Mouse (Mus musculus): ENCODE measurements around the gene Gm42906.

The Gm42906 gene

GRCm38 (mm10) chr5:151232576-151233299, 195.2 kb downstream of the Gm42906 start:
- Histone ChIP-seq H3K4me3 (replicated peaks; ENCODE audit: low read length) (peak overlapping the region; percentile 82), H3K27me3 (ENCODE audit: insufficient read depth, low read length) (peaks cover 40% of the 10 kb centered on the region), H3K4me1 (replicated peaks; ENCODE audit: low read depth, low read length) (peaks cover 41% of the 10 kb centered on the region), H3K9me3 (ENCODE audit: low read length) (no peaks in the 10 kb centered on the region), H3K36me3 (ENCODE audit: insufficient read depth, low read length) (no peaks in the 10 kb centered on the region)
- no peak for TF ChIP-seq CTCF (conservative IDR thresholded peaks at IDR 0.05; ENCODE audit: low read length)
- no peak for TF ChIP-seq NANOG (IDR thresholded peaks at IDR 0.05; ENCODE audit: borderline replicate concordance, low read length)
- TF ChIP-seq POU5F1 (IDR thresholded peaks at IDR 0.05; ENCODE audit: borderline replicate concordance, low read length), result no peak

- Histone ChIP-seq H3K9me3 (ENCODE audit: low read length) (no peaks in the 10 kb centered on the region), H3K27me3 (ENCODE audit: insufficient read depth, low read length) (peaks cover 42% of the 10 kb centered on the region), H3K4me3 (replicated peaks; ENCODE audit: low read length) (no peak overlapping the region), H3K36me3 (ENCODE audit: insufficient read depth, low read length) (no peaks in the 10 kb centered on the region), H3K4me1 (replicated peaks; ENCODE audit: low read depth, low read length) (peaks cover 41% of the 10 kb centered on the region)
- TF ChIP-seq CTCF (conservative IDR thresholded peaks at IDR 0.05; ENCODE audit: low read length) (no peak), POU5F1 (IDR thresholded peaks at IDR 0.05; ENCODE audit: borderline replicate concordance, low read length) (no peak), NANOG (IDR thresholded peaks at IDR 0.05; ENCODE audit: borderline replicate concordance, low read length) (no peak)
Observed at GRCm38 (mm10) chr5:151231861-151232260, 196.1 kb downstream of the Gm42906 start.

- Histone ChIP-seq H3K36me3 (ENCODE audit: insufficient read depth, low read length) (no peaks in the 10 kb centered on the region), H3K4me3 (replicated peaks; ENCODE audit: low read length) (no peak overlapping the region), H3K4me1 (replicated peaks; ENCODE audit: low read depth, low read length) (peaks cover 41% of the 10 kb centered on the region), H3K27me3 (ENCODE audit: insufficient read depth, low read length) (peaks cover 42% of the 10 kb centered on the region), H3K9me3 (ENCODE audit: low read length) (no peaks in the 10 kb centered on the region)
- TF ChIP-seq NANOG (IDR thresholded peaks at IDR 0.05; ENCODE audit: borderline replicate concordance, low read length), result no peak
- no peak for TF ChIP-seq CTCF (conservative IDR thresholded peaks at IDR 0.05; ENCODE audit: low read length)
- TF ChIP-seq POU5F1 (IDR thresholded peaks at IDR 0.05; ENCODE audit: borderline replicate concordance, low read length), result no peak
Observed at GRCm38 (mm10) chr5:151231411-151231810, 196.6 kb downstream of the Gm42906 start.

GRCm38 (mm10) chr5:151230427-151230826, 197.5 kb downstream of the Gm42906 start:
- H3K4me3 ChIP-seq (replicated peaks; ENCODE audit: low read length), result no peak overlapping the region
- H3K36me3 ChIP-seq (ENCODE audit: insufficient read depth, low read length), result no peaks in the 10 kb centered on the region
- no peaks in the 10 kb centered on the region for H3K9me3 ChIP-seq (ENCODE audit: low read length)
- H3K27me3 ChIP-seq (ENCODE audit: insufficient read depth, low read length), result peaks cover 42% of the 10 kb centered on the region
- no peak for TF ChIP-seq CTCF (conservative IDR thresholded peaks at IDR 0.05; ENCODE audit: low read length)
- TF ChIP-seq NANOG (IDR thresholded peaks at IDR 0.05; ENCODE audit: borderline replicate concordance, low read length), result no peak
- TF ChIP-seq POU5F1 (IDR thresholded peaks at IDR 0.05; ENCODE audit: borderline replicate concordance, low read length), result no peak
- peaks cover 46% of the 10 kb centered on the region for H3K4me1 ChIP-seq (replicated peaks; ENCODE audit: low read depth, low read length)

- no peak for TF ChIP-seq POU5F1 (IDR thresholded peaks at IDR 0.05; ENCODE audit: borderline replicate concordance, low read length)
- no peak for TF ChIP-seq NANOG (IDR thresholded peaks at IDR 0.05; ENCODE audit: borderline replicate concordance, low read length)
- TF ChIP-seq CTCF (conservative IDR thresholded peaks at IDR 0.05; ENCODE audit: low read length), result no peak
- Histone ChIP-seq H3K4me3 (replicated peaks; ENCODE audit: low read length) (no peak overlapping the region), H3K27me3 (ENCODE audit: insufficient read depth, low read length) (peaks cover 29% of the 10 kb centered on the region), H3K36me3 (ENCODE audit: insufficient read depth, low read length) (no peaks in the 10 kb centered on the region), H3K9me3 (ENCODE audit: low read length) (peaks cover 2% of the 10 kb centered on the region; the same call in 1 of the 2 replicates), H3K4me1 (replicated peaks; ENCODE audit: low read depth, low read length) (peaks cover 52% of the 10 kb centered on the region)
Observed at GRCm38 (mm10) chr5:151228367-151229005, 199.5 kb downstream of the Gm42906 start.

GRCm38 (mm10) chr5:151223696-151224366, 204.1 kb downstream of the Gm42906 start:
- Histone ChIP-seq H3K36me3 (ENCODE audit: insufficient read depth, low read length) (no peaks in the 10 kb centered on the region), H3K9me3 (ENCODE audit: low read length) (peaks cover 10% of the 10 kb centered on the region; the same call in 1 of the 2 replicates), H3K27me3 (ENCODE audit: insufficient read depth, low read length) (peaks cover 5% of the 10 kb centered on the region; the same call in 1 of the 2 replicates), H3K4me3 (replicated peaks; ENCODE audit: low read length) (no peak overlapping the region), H3K4me1 (replicated peaks; ENCODE audit: low read depth, low read length) (peaks cover 35% of the 10 kb centered on the region)
- TF ChIP-seq CTCF (conservative IDR thresholded peaks at IDR 0.05; ENCODE audit: low read length) (no peak), POU5F1 (IDR thresholded peaks at IDR 0.05; ENCODE audit: borderline replicate concordance, low read length) (no peak), NANOG (IDR thresholded peaks at IDR 0.05; ENCODE audit: borderline replicate concordance, low read length) (peak; percentile 93)

GRCm38 (mm10) chr5:151222791-151223190, 205.2 kb downstream of the Gm42906 start:
- Histone ChIP-seq H3K4me1 (replicated peaks; ENCODE audit: low read depth, low read length) (peaks cover 41% of the 10 kb centered on the region), H3K36me3 (ENCODE audit: insufficient read depth, low read length) (no peaks in the 10 kb centered on the region), H3K4me3 (replicated peaks; ENCODE audit: low read length) (no peak overlapping the region), H3K9me3 (ENCODE audit: low read length) (peaks cover 10% of the 10 kb centered on the region; the same call in 1 of the 2 replicates), H3K27me3 (ENCODE audit: insufficient read depth, low read length) (0 out of 2 replicates have a peak, but pooled peaks cover 2% of the 10 kb centered on the region)
- TF ChIP-seq NANOG (IDR thresholded peaks at IDR 0.05; ENCODE audit: borderline replicate concordance, low read length) (no peak), CTCF (conservative IDR thresholded peaks at IDR 0.05; ENCODE audit: low read length) (no peak), POU5F1 (IDR thresholded peaks at IDR 0.05; ENCODE audit: borderline replicate concordance, low read length) (no peak)

- H3K36me3 ChIP-seq (ENCODE audit: insufficient read depth, low read length), result no peaks in the 10 kb centered on the region
- peaks cover 10% of the 10 kb centered on the region; the same call in 1 of the 2 replicates for H3K9me3 ChIP-seq (ENCODE audit: low read length)
- H3K4me3 ChIP-seq (replicated peaks; ENCODE audit: low read length), result no peak overlapping the region
- TF ChIP-seq POU5F1 (IDR thresholded peaks at IDR 0.05; ENCODE audit: borderline replicate concordance, low read length) (peak; percentile 70; the same call in 1 of the 2 replicates), CTCF (conservative IDR thresholded peaks at IDR 0.05; ENCODE audit: low read length) (no peak), NANOG (IDR thresholded peaks at IDR 0.05; ENCODE audit: borderline replicate concordance, low read length) (0 out of 2 replicates have a peak, but pooled peaks have one; percentile 24)
- peaks cover 3% of the 10 kb centered on the region; the same call in 1 of the 2 replicates for H3K27me3 ChIP-seq (ENCODE audit: insufficient read depth, low read length)
- peaks cover 29% of the 10 kb centered on the region for H3K4me1 ChIP-seq (replicated peaks; ENCODE audit: low read depth, low read length)
Observed at GRCm38 (mm10) chr5:151218689-151219115, 209.3 kb downstream of the Gm42906 start.
